Mouse (Mus musculus) limb, embryonic 15.5 days (tissue): ENCODE measurements at regions not wholly inside any gene's neighbourhood (a gene's known extent, or its start where the extent isn't known, plus 50 kb on each side); places are given as distances from the start of the nearest gene placed in this dataset.

Source experiments
- ATAC-seq: fragments of 200-750 bp; cut with Nextera tagmentation; 2 replicates; pipeline ENCODE4 v1.8.0; 2017; ENCODE audit warnings: low read depth, moderate TSS enrichment; ENCODE audit not compliant: insufficient number of reproducible peaks, low FRiP score, low TSS enrichment
- H3K27ac ChIP-seq: fragments of 300-500 bp; sonication (generic); 2 replicates; pipeline ENCODE4 v1.5.1; 2015; ENCODE audit warnings: moderate library complexity, mild to moderate bottlenecking, inconsistent platforms
- H3K27me3 ChIP-seq: fragments of 300-500 bp; sonication (generic); 2 replicates; pipeline ENCODE4 v1.6.1; 2015; ENCODE audit warnings: inconsistent platforms
- H3K36me3 ChIP-seq: fragments of 300-500 bp; sonication (generic); 2 replicates; pipeline ENCODE4 v1.6.1; 2015; ENCODE audit warnings: inconsistent platforms
- H3K4me1 ChIP-seq: fragments of 300-500 bp; sonication (generic); 2 replicates; pipeline ENCODE4 v1.6.1; 2015; ENCODE audit warnings: inconsistent platforms
- H3K4me2 ChIP-seq: fragments of 300-500 bp; sonication (generic); 2 replicates; pipeline ENCODE4 v1.6.1; 2015; ENCODE audit warnings: mild to moderate bottlenecking, inconsistent platforms
- H3K4me3 ChIP-seq: fragments of 300-500 bp; sonication (generic); 2 replicates; pipeline ENCODE4 v1.5.1; 2015; ENCODE audit warnings: mild to moderate bottlenecking, inconsistent platforms
- H3K9ac ChIP-seq: fragments of 300-500 bp; sonication (generic); 2 replicates; pipeline ENCODE4 v1.6.1; 2015; ENCODE audit warnings: inconsistent platforms
- H3K9me3 ChIP-seq: fragments of 300-500 bp; sonication (generic); 2 replicates; pipeline ENCODE4 v1.6.1; 2016; ENCODE audit warnings: inconsistent platforms
- WGBS: fragments of 180-500 bp; shearing (Covaris S2); methylation state at CpG from one replicate; pipeline ENCODE4 v1.1.7; 2015; 5-methylcytosine and 5-hydroxymethylcytosine counted together

GRCm38 (mm10) chr9:91528838-91529475 is 163.3 kb upstream of the Zic1 start:
- ATAC-seq, result no peak
- 77% methylated on average over 3 of the region's 3 CpGs for WGBS
- H3K4me3 ChIP-seq, result no peak overlapping the region

GRCm38 (mm10) chr9:91528388-91528787 is 162.8 kb upstream of the Zic1 start:
- Histone ChIP-seq H3K9me3 (no peaks in the 10 kb centered on the region), H3K9ac (no peak overlapping the region), H3K36me3 (no peaks in the 10 kb centered on the region), H3K4me1 (no peaks in the 10 kb centered on the region), H3K27ac (no peak overlapping the region), H3K4me2 (no peak overlapping the region), H3K27me3 (no peaks in the 10 kb centered on the region), H3K4me3 (no peak overlapping the region)
- no peak for ATAC-seq
- 60% methylated on average over 5 of the region's 5 CpGs for WGBS

More at GRCm38 (mm10) chr9:91528838-91529475, 163.3 kb upstream of the Zic1 start:
- Histone ChIP-seq H3K9me3 (no peaks in the 10 kb centered on the region), H3K36me3 (no peaks in the 10 kb centered on the region), H3K4me2 (no peak overlapping the region), H3K9ac (no peak overlapping the region), H3K27me3 (no peaks in the 10 kb centered on the region), H3K4me1 (no peaks in the 10 kb centered on the region), H3K27ac (no peak overlapping the region)

GRCm38 (mm10) chr9:91520521-91520920 is 154.9 kb upstream of the Zic1 start:
- WGBS, result 48% methylated on average over 3 of the region's 3 CpGs
- Histone ChIP-seq H3K27me3 (no peaks in the 10 kb centered on the region), H3K27ac (no peak overlapping the region), H3K4me2 (no peak overlapping the region), H3K9me3 (no peaks in the 10 kb centered on the region), H3K4me1 (no peaks in the 10 kb centered on the region), H3K4me3 (no peak overlapping the region), H3K36me3 (no peaks in the 10 kb centered on the region), H3K9ac (no peak overlapping the region)
- ATAC-seq, result no peak

- H3K4me3 ChIP-seq, result no peak overlapping the region
- no peak overlapping the region for H3K9ac ChIP-seq
- ATAC-seq, result no peak
- no peaks in the 10 kb centered on the region for H3K4me1 ChIP-seq
- H3K27ac ChIP-seq, result no peak overlapping the region
- H3K9me3 ChIP-seq, result no peaks in the 10 kb centered on the region
- H3K27me3 ChIP-seq, result no peaks in the 10 kb centered on the region
- 76% methylated on average over 3 of the region's 3 CpGs for WGBS
- H3K4me2 ChIP-seq, result no peak overlapping the region
- H3K36me3 ChIP-seq, result no peaks in the 10 kb centered on the region
Observed at GRCm38 (mm10) chr9:91509672-91510071, 144.1 kb upstream of the Zic1 start.

GRCm38 (mm10) chr9:91503657-91504329 is 138.2 kb upstream of the Zic1 start:
- Histone ChIP-seq H3K36me3 (no peaks in the 10 kb centered on the region), H3K27ac (no peak overlapping the region), H3K4me3 (no peak overlapping the region), H3K4me2 (no peak overlapping the region), H3K9me3 (no peaks in the 10 kb centered on the region), H3K27me3 (no peaks in the 10 kb centered on the region), H3K9ac (no peak overlapping the region), H3K4me1 (no peaks in the 10 kb centered on the region)
- WGBS, result 63% methylated on average over 5 of the region's 5 CpGs
- 0 out of 2 replicates have a peak, but pooled peaks have one; percentile 30 for ATAC-seq

- WGBS, result 57% methylated on average over 3 of the region's 3 CpGs
- H3K36me3 ChIP-seq, result no peaks in the 10 kb centered on the region
- no peak overlapping the region for H3K4me3 ChIP-seq
- no peaks in the 10 kb centered on the region for H3K4me1 ChIP-seq
- H3K27ac ChIP-seq, result no peak overlapping the region
- H3K27me3 ChIP-seq, result no peaks in the 10 kb centered on the region
- H3K9me3 ChIP-seq, result no peaks in the 10 kb centered on the region
- H3K4me2 ChIP-seq, result no peak overlapping the region
- H3K9ac ChIP-seq, result no peak overlapping the region
- ATAC-seq, result no peak
Observed at GRCm38 (mm10) chr9:91476596-91476995, 111.0 kb upstream of the Zic1 start.

GRCm38 (mm10) chr9:91462713-91463425 is 97.3 kb upstream of the Zic1 start:
- H3K4me1 ChIP-seq, result no peaks in the 10 kb centered on the region
- H3K9me3 ChIP-seq, result no peaks in the 10 kb centered on the region
- H3K36me3 ChIP-seq, result no peaks in the 10 kb centered on the region
- H3K27me3 ChIP-seq, result no peaks in the 10 kb centered on the region
- H3K27ac ChIP-seq, result no peak overlapping the region
- H3K4me2 ChIP-seq, result no peak overlapping the region
- H3K9ac ChIP-seq, result no peak overlapping the region
- no peak overlapping the region for H3K4me3 ChIP-seq
- 38% methylated on average over 5 of the region's 5 CpGs for WGBS
- ATAC-seq, result no peak

- 23% methylated on average over 2 of the region's 2 CpGs for WGBS
- no peak for ATAC-seq
Observed at GRCm38 (mm10) chr9:91459921-91460320, 94.3 kb upstream of the Zic1 start.

GRCm38 (mm10) chr9:91456843-91457242 is 91.2 kb upstream of the Zic1 start:
- Histone ChIP-seq H3K4me2 (no peak overlapping the region), H3K27me3 (no peaks in the 10 kb centered on the region), H3K36me3 (no peaks in the 10 kb centered on the region), H3K9me3 (no peaks in the 10 kb centered on the region), H3K4me3 (no peak overlapping the region), H3K27ac (no peak overlapping the region), H3K9ac (no peak overlapping the region), H3K4me1 (no peaks in the 10 kb centered on the region)
- WGBS, result 61% methylated on average over 5 of the region's 5 CpGs
- ATAC-seq, result no peak

More at GRCm38 (mm10) chr9:91459921-91460320, 94.3 kb upstream of the Zic1 start:
- Histone ChIP-seq H3K27ac (no peak overlapping the region), H3K27me3 (no peaks in the 10 kb centered on the region), H3K9ac (no peak overlapping the region), H3K4me3 (no peak overlapping the region), H3K4me1 (no peaks in the 10 kb centered on the region), H3K36me3 (no peaks in the 10 kb centered on the region), H3K4me2 (no peak overlapping the region), H3K9me3 (no peaks in the 10 kb centered on the region)

- H3K27ac ChIP-seq, result no peak overlapping the region
- H3K27me3 ChIP-seq, result no peaks in the 10 kb centered on the region
- no peak for ATAC-seq
- H3K4me2 ChIP-seq, result no peak overlapping the region
- no peaks in the 10 kb centered on the region for H3K9me3 ChIP-seq
- 60% methylated on average over 1 of the region's 1 CpGs for whole genome bisulfite sequencing
- H3K4me1 ChIP-seq, result no peaks in the 10 kb centered on the region
- H3K4me3 ChIP-seq, result no peak overlapping the region
- H3K36me3 ChIP-seq, result no peaks in the 10 kb centered on the region
- H3K9ac ChIP-seq, result no peak overlapping the region
Observed at GRCm38 (mm10) chr9:91456253-91456823, 90.7 kb upstream of the Zic1 start.

GRCm38 (mm10) chr9:91439106-91439505 is 73.5 kb upstream of the Zic1 start:
- H3K9ac ChIP-seq, result no peak overlapping the region
- 68% methylated on average over 4 of the region's 4 CpGs for WGBS
- no peak overlapping the region for H3K4me3 ChIP-seq
- no peak overlapping the region for H3K27ac ChIP-seq
- no peak overlapping the region for H3K4me2 ChIP-seq
- no peak for ATAC-seq
- H3K4me1 ChIP-seq, result no peaks in the 10 kb centered on the region
- H3K27me3 ChIP-seq, result no peaks in the 10 kb centered on the region
- H3K36me3 ChIP-seq, result no peaks in the 10 kb centered on the region
- no peaks in the 10 kb centered on the region for H3K9me3 ChIP-seq
